Mouse (Mus musculus): ENCODE data around the gene Fnbp1. TPM values are rescaled to one million over a fixed set of nuclear protein-coding genes. Genes with fewer than 3 reads are reported as not detected.

Gene Fnbp1
- polyA plus RNA-seq, 1 experiment from 2014 or later = 11.5 TPM

DNA sequence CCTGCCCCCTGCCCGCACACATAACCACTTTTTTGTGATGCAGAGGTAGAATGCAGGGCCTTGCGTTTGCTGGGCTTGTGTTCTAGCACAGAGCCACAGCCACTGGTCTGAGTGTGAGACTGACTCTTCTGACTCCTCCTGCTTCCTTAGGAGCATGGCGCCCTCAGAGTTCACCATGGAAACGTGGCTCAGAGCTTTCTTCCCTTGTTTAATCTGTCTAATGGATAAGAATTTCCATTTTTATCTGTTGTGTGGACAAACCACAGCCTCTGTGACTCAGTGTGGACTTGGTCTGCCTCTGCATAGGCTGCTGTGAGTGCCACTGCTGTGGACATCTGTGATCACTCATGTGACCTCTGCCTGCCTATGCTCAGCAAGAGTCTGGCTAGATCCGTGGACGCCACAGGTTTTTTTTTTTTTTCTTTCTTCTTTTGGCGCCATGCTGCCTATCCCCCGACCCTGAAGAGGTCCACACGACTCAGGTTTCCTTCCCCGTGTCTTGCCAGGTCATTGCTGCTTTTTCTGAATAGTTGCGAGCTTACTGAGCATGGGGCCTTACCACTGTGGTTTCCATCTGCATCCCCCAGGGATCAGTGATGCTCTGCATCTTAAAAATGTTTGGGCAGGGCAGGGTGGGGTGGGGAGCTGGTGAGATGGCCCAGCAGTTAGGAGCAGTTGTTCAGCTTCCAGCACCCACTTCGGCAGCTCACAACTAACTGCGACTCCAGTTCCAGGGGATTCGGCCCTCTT, 128.3 kb downstream of the Fnbp1 start:
- ATAC-seq (ENCODE audit: low FRiP score) (no peak), DNase-seq (ENCODE audit: low spot score, missing footprints) (no peak)
- Histone ChIP-seq H3K27ac (ENCODE audit: low read depth, low read length) (no peak overlapping the region), H3K36me3 (ENCODE audit: control insufficient read depth, insufficient read depth, low read length) (peaks cover 4% of the 10 kb centered on the region), H3K4me1 (ENCODE audit: control insufficient read depth, insufficient read depth, low read length) (no peaks in the 10 kb centered on the region), H3K4me3 (ENCODE audit: low read depth, low read length) (no peak overlapping the region), H3K4me2 (no peak overlapping the region), H3K9ac (ENCODE audit: low read length) (no peak overlapping the region), H3K9me3 (ENCODE audit: control insufficient read depth, low read length) (no peaks in the 10 kb centered on the region), H3K27me3 (ENCODE audit: control insufficient read depth, insufficient read depth, low read length) (no peaks in the 10 kb centered on the region)
- WGBS = 72% methylated on average over 14 of the region's 14 CpGs

DNA sequence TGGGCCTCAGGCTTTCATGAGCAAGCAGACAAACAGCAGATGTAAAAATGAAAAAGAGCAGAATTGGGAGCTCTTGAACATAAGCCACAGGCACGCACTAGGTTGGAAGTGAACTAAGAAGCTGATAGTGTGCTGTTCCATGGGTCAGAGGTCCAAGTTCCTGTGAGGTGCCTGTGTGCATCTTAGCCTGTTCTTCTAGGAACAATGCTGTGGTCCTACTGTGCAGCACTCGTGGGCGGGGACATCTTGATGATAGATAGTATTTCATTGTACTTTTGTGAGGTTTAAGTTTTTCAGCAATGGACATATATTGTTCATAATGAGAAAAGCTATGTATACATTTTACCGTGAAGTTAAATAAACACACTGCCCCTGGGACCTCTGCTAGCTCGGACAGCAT, 134.6 kb downstream of the Fnbp1 start:
- 91% methylated on average over 5 of the region's 5 CpGs for WGBS
- no peak for ATAC-seq (ENCODE audit: low FRiP score)
- no peak overlapping the region for H3K27ac ChIP-seq (ENCODE audit: low read depth, low read length)

GRCm38 (mm10) chr2:31006434-31006833, 135.4 kb downstream of the Fnbp1 start:
- Histone ChIP-seq H3K27ac (ENCODE audit: low read depth, low read length) (no peak overlapping the region), H3K4me2 (no peak overlapping the region), H3K27me3 (ENCODE audit: control insufficient read depth, insufficient read depth, low read length) (no peaks in the 10 kb centered on the region), H3K9ac (ENCODE audit: low read length) (no peak overlapping the region), H3K36me3 (ENCODE audit: control insufficient read depth, insufficient read depth, low read length) (no peaks in the 10 kb centered on the region), H3K4me3 (ENCODE audit: low read depth, low read length) (no peak overlapping the region), H3K4me1 (ENCODE audit: control insufficient read depth, insufficient read depth, low read length) (no peaks in the 10 kb centered on the region), H3K9me3 (ENCODE audit: control insufficient read depth, low read length) (no peaks in the 10 kb centered on the region)
- DNase-seq (ENCODE audit: low spot score, missing footprints) (no peak), ATAC-seq (ENCODE audit: low FRiP score) (no peak)
- 90% methylated on average over 5 of the region's 5 CpGs for WGBS

More for the DNA sequence above, 134.6 kb downstream of the Fnbp1 start:
- Histone ChIP-seq H3K4me1 (ENCODE audit: control insufficient read depth, insufficient read depth, low read length) (no peaks in the 10 kb centered on the region), H3K9me3 (ENCODE audit: control insufficient read depth, low read length) (no peaks in the 10 kb centered on the region), H3K27me3 (ENCODE audit: control insufficient read depth, insufficient read depth, low read length) (no peaks in the 10 kb centered on the region), H3K36me3 (ENCODE audit: control insufficient read depth, insufficient read depth, low read length) (no peaks in the 10 kb centered on the region), H3K4me3 (ENCODE audit: low read depth, low read length) (no peak overlapping the region), H3K9ac (ENCODE audit: low read length) (no peak overlapping the region), H3K4me2 (no peak overlapping the region)
- DNase-seq (ENCODE audit: low spot score, missing footprints) = no peak

- no peaks in the 10 kb centered on the region for H3K4me1 ChIP-seq (ENCODE audit: control insufficient read depth, insufficient read depth, low read length)
- H3K27me3 ChIP-seq (ENCODE audit: control insufficient read depth, insufficient read depth, low read length) = no peaks in the 10 kb centered on the region
- H3K9me3 ChIP-seq (ENCODE audit: control insufficient read depth, low read length) = no peaks in the 10 kb centered on the region
- H3K4me2 ChIP-seq = no peak overlapping the region
- no peak overlapping the region for H3K4me3 ChIP-seq (ENCODE audit: low read depth, low read length)
- DNase-seq (ENCODE audit: low spot score, missing footprints) = no peak
- H3K36me3 ChIP-seq (ENCODE audit: control insufficient read depth, insufficient read depth, low read length) = no peaks in the 10 kb centered on the region
- 82% methylated on average over 2 of the region's 2 CpGs for WGBS
- no peak for ATAC-seq (ENCODE audit: low FRiP score)
- H3K9ac ChIP-seq (ENCODE audit: low read length) = no peak overlapping the region
- H3K27ac ChIP-seq (ENCODE audit: low read depth, low read length) = no peak overlapping the region
These were observed 136.4 kb downstream of the Fnbp1 start for GRCm38 (mm10) chr2:31005453-31005852.

DNA sequence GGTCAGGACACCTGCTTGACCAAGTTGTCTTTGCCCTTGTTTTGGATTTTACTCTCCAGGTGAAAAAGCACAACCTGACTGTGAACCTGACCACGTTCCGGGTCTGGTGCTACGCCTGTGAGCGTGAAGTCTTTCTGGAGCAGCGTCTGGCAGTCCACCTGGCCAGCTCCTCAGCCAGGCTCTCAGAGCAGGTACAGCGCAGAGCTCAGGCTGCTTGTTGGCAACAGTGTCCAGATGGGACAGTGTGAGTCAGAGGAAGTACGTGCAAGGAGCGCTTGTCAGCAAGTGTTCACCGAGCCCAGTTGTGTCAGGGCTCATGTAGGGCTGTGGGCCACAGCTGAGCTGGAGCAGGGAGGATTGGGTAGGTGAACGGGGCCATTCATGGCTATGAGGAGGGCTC, 139.0 kb downstream of the Fnbp1 start:
- H3K36me3 ChIP-seq (ENCODE audit: control insufficient read depth, insufficient read depth, low read length) = no peaks in the 10 kb centered on the region
- H3K4me1 ChIP-seq (ENCODE audit: control insufficient read depth, insufficient read depth, low read length) = no peaks in the 10 kb centered on the region
- ATAC-seq (ENCODE audit: low FRiP score) (no peak), DNase-seq (ENCODE audit: low spot score, missing footprints) (no peak)
- WGBS = 94% methylated on average over 10 of the region's 10 CpGs
- no peak overlapping the region for H3K4me3 ChIP-seq (ENCODE audit: low read depth, low read length)
- no peaks in the 10 kb centered on the region for H3K9me3 ChIP-seq (ENCODE audit: control insufficient read depth, low read length)
- no peaks in the 10 kb centered on the region for H3K27me3 ChIP-seq (ENCODE audit: control insufficient read depth, insufficient read depth, low read length)
- no peak overlapping the region for H3K4me2 ChIP-seq
- no peak overlapping the region for H3K9ac ChIP-seq (ENCODE audit: low read length)
- H3K27ac ChIP-seq (ENCODE audit: low read depth, low read length) = no peak overlapping the region

DNA sequence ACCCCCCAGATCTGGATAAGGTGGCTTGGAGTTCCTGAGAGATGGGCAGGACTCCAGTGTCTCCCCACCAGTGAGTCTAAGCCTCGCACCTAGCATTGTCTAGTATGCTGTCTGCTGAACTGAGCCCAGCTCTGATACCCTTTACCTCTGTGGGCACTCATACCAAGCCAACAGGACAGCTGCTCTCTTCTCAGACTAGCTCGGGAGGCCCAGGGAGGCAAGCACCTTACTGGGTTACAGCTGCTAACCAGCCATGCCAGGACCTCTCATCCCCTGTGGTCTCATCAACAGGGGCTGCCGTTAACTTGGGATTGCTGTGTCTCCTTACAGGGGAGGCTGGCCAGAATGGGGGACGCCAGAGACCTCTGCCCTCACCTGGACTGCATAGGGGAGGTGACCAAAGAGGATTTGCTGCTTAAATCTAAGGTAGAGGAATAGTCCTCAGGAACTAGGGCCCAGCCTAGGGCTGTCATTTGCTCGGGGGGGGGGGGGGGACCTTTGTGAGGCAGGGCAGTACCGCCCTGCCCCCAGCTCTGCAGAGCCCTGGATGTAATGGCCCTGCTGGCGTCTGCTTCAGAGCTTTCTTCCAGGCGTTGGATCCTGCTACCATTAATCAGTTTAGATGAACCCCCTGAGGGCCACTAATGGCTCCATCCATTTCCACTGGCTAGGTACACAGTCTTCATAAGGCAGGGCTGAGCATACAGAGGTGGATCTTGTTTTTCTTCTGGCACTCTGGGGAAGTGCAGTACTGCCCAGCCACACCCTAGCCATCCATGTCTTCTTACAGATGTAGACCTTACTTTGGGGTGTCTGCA, 143.2 kb downstream of the Fnbp1 start:
- Histone ChIP-seq H3K4me2 (no peak overlapping the region), H3K4me1 (ENCODE audit: control insufficient read depth, insufficient read depth, low read length) (no peaks in the 10 kb centered on the region), H3K27ac (ENCODE audit: low read depth, low read length) (no peak overlapping the region), H3K9me3 (ENCODE audit: control insufficient read depth, low read length) (no peaks in the 10 kb centered on the region), H3K36me3 (ENCODE audit: control insufficient read depth, insufficient read depth, low read length) (no peaks in the 10 kb centered on the region), H3K27me3 (ENCODE audit: control insufficient read depth, insufficient read depth, low read length) (no peaks in the 10 kb centered on the region), H3K9ac (ENCODE audit: low read length) (no peak overlapping the region), H3K4me3 (ENCODE audit: low read depth, low read length) (no peak overlapping the region)
- DNase-seq (ENCODE audit: low spot score, missing footprints) = no peak
- ATAC-seq (ENCODE audit: low FRiP score) = no peak
- WGBS = 77% methylated on average over 8 of the region's 8 CpGs

- WGBS = 78% methylated on average over 11 of the region's 11 CpGs
These were observed 146.3 kb downstream of the Fnbp1 start for GRCm38 (mm10) chr2:30995432-30995996.

GRCm38 (mm10) chr2:30994853-30995252, 147.0 kb downstream of the Fnbp1 start:
- Histone ChIP-seq H3K9me3 (ENCODE audit: control insufficient read depth, low read length) (no peaks in the 10 kb centered on the region), H3K4me1 (ENCODE audit: control insufficient read depth, insufficient read depth, low read length) (no peaks in the 10 kb centered on the region), H3K27me3 (ENCODE audit: control insufficient read depth, insufficient read depth, low read length) (no peaks in the 10 kb centered on the region), H3K4me3 (ENCODE audit: low read depth, low read length) (no peak overlapping the region), H3K9ac (ENCODE audit: low read length) (no peak overlapping the region), H3K27ac (ENCODE audit: low read depth, low read length) (no peak overlapping the region), H3K36me3 (ENCODE audit: control insufficient read depth, insufficient read depth, low read length) (no peaks in the 10 kb centered on the region), H3K4me2 (no peak overlapping the region)
- DNase-seq (ENCODE audit: low spot score, missing footprints) (no peak), ATAC-seq (ENCODE audit: low FRiP score) (no peak)
- 93% methylated on average over 4 of the region's 4 CpGs for WGBS

More at GRCm38 (mm10) chr2:30995432-30995996, 146.3 kb downstream of the Fnbp1 start:
- Histone ChIP-seq H3K9ac (ENCODE audit: low read length) (no peak overlapping the region), H3K27me3 (ENCODE audit: control insufficient read depth, insufficient read depth, low read length) (no peaks in the 10 kb centered on the region), H3K4me2 (no peak overlapping the region), H3K4me3 (ENCODE audit: low read depth, low read length) (no peak overlapping the region), H3K27ac (ENCODE audit: low read depth, low read length) (no peak overlapping the region), H3K9me3 (ENCODE audit: control insufficient read depth, low read length) (no peaks in the 10 kb centered on the region), H3K36me3 (ENCODE audit: control insufficient read depth, insufficient read depth, low read length) (no peaks in the 10 kb centered on the region), H3K4me1 (ENCODE audit: control insufficient read depth, insufficient read depth, low read length) (no peaks in the 10 kb centered on the region)
- DNase-seq (ENCODE audit: low spot score, missing footprints) = no peak
- ATAC-seq (ENCODE audit: low FRiP score) = no peak

DNA sequence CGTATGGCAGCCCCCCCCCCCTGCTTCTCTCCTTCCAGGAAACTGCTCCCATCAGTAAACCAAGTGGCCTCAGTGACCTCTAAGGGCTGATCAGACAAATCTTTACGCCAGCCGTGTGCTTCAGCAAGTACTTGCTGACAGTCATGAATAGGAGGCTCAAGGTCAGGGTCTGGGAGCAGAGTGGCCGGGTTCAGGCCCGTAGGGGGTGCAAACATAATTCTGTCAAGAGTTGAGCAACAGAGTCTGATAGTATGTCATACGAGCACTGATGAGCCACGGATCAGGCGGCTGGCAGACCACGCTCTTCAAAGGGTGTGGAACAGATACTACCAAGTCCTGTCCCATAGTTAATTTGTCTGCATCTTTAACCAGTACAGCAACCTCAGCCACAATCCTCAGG, 151.6 kb downstream of the Fnbp1 start:
- Histone ChIP-seq H3K9ac (ENCODE audit: low read length) (no peak overlapping the region), H3K4me1 (ENCODE audit: control insufficient read depth, insufficient read depth, low read length) (no peaks in the 10 kb centered on the region), H3K36me3 (ENCODE audit: control insufficient read depth, insufficient read depth, low read length) (no peaks in the 10 kb centered on the region), H3K27me3 (ENCODE audit: control insufficient read depth, insufficient read depth, low read length) (no peaks in the 10 kb centered on the region), H3K4me3 (ENCODE audit: low read depth, low read length) (no peak overlapping the region), H3K4me2 (no peak overlapping the region), H3K9me3 (ENCODE audit: control insufficient read depth, low read length) (no peaks in the 10 kb centered on the region), H3K27ac (ENCODE audit: low read depth, low read length) (no peak overlapping the region)
- ATAC-seq (ENCODE audit: low FRiP score) = no peak
- 92% methylated on average over 9 of the region's 9 CpGs for WGBS
- no peak for DNase-seq (ENCODE audit: low spot score, missing footprints)
